Mouse (Mus musculus) forebrain, embryonic 13.5 days (tissue): ENCODE data around the gene Pla2g5. TPM values are rescaled to one million over a fixed set of nuclear protein-coding genes. Genes with fewer than 3 reads are reported as not detected.
"Not testable (repeated sequence)": the region's sequence is repeated elsewhere in the genome, so short reads cannot be mapped to it uniquely, and the experiment has no call there.

Experiments used
- ATAC-seq: fragments of 200-750 bp; cut with Nextera tagmentation; 2 replicates; pipeline ENCODE4 v1.8.0; 2017
- H3K27ac ChIP-seq: fragments of 300-500 bp; sonication (generic); 2 replicates; pipeline ENCODE4 v1.5.1; 2015; ENCODE audit warnings: inconsistent platforms, mild to moderate bottlenecking, moderate library complexity
- H3K27me3 ChIP-seq: fragments of 300-500 bp; sonication (generic); 2 replicates; pipeline ENCODE4 v1.6.1; 2015; ENCODE audit warnings: mild to moderate bottlenecking, inconsistent platforms
- H3K36me3 ChIP-seq: fragments of 300-500 bp; sonication (generic); 2 replicates; pipeline ENCODE4 v1.6.1; 2015; ENCODE audit warnings: mild to moderate bottlenecking, inconsistent platforms; ENCODE audit not compliant: poor library complexity, severe bottlenecking
- H3K4me1 ChIP-seq: fragments of 300-500 bp; sonication (generic); 2 replicates; pipeline ENCODE4 v1.6.1; 2015; ENCODE audit warnings: inconsistent platforms
- H3K4me2 ChIP-seq: fragments of 300-500 bp; sonication (generic); 2 replicates; pipeline ENCODE4 v1.6.1; 2015; ENCODE audit warnings: inconsistent platforms, mild to moderate bottlenecking, moderate library complexity
- H3K4me3 ChIP-seq: fragments of 300-500 bp; sonication (generic); 2 replicates; pipeline ENCODE4 v1.5.1; 2015; ENCODE audit warnings: mild to moderate bottlenecking, inconsistent platforms
- H3K9ac ChIP-seq: fragments of 300-500 bp; sonication (generic); 2 replicates; pipeline ENCODE4 v1.6.1; 2015; ENCODE audit warnings: mild to moderate bottlenecking, inconsistent platforms
- H3K9me3 ChIP-seq: fragments of 300-500 bp; sonication (generic); replicated peaks from 2 replicates; pipeline ENCODE4 v1.6.1; 2016; ENCODE audit warnings: inconsistent platforms
- WGBS: fragments of 180-500 bp; shearing (Covaris S2); methylation state at CpG from one replicate; pipeline ENCODE4 v1.1.7; 2015; 5-methylcytosine and 5-hydroxymethylcytosine counted together
- polyA plus RNA-seq: library from polyadenylated mRNA; unstranded; fragments of >200 nt; fragmentation: Nextera tagmentation; extraction: Ambion mirVana; gene quantifications from 2 replicates; pipeline ENCODE4 v1.2.1, GENCODE M21; 2015

The Pla2g5 gene
- polyA plus RNA-seq, 1 experiment from 2014 or later: 0.26 TPM

- Histone ChIP-seq H3K27me3 (peaks cover 7% of the 10 kb centered on the region; the same call in 1 of the 2 replicates), H3K27ac (no peak overlapping the region), H3K4me1 (no peaks in the 10 kb centered on the region), H3K9me3 (no peaks in the 10 kb centered on the region), H3K36me3 (no peaks in the 10 kb centered on the region), H3K4me3 (no peak overlapping the region), H3K4me2 (no peak overlapping the region), H3K9ac (no peak overlapping the region)
- no peak for ATAC-seq
- 88% methylated on average over 9 of the region's 9 CpGs for WGBS
These were observed 8.1 kb downstream of the Pla2g5 start for GRCm38 (mm10) chr4:138855092-138855632.

GRCm38 (mm10) chr4:138852961-138853360 lies 10.3 kb downstream of the Pla2g5 start:
- WGBS: 69% methylated on average over 6 of the region's 6 CpGs
- Histone ChIP-seq H3K9ac (no peak overlapping the region), H3K9me3 (no peaks in the 10 kb centered on the region), H3K36me3 (no peaks in the 10 kb centered on the region), H3K4me3 (no peak overlapping the region), H3K27me3 (peaks cover 7% of the 10 kb centered on the region; the same call in 1 of the 2 replicates), H3K4me2 (no peak overlapping the region), H3K27ac (no peak overlapping the region), H3K4me1 (no peaks in the 10 kb centered on the region)
- no peak for ATAC-seq

GRCm38 (mm10) chr4:138851463-138851862 lies 11.8 kb downstream of the Pla2g5 start:
- Histone ChIP-seq H3K4me2 (no peak overlapping the region), H3K27me3 (peaks cover 7% of the 10 kb centered on the region; the same call in 1 of the 2 replicates), H3K27ac (no peak overlapping the region), H3K36me3 (no peaks in the 10 kb centered on the region), H3K4me3 (no peak overlapping the region), H3K4me1 (no peaks in the 10 kb centered on the region), H3K9ac (no peak overlapping the region), H3K9me3 (no peaks in the 10 kb centered on the region)
- ATAC-seq: peak; percentile 59; the same call in 1 of the 2 replicates
- 6% methylated on average over 4 of the region's 4 CpGs for WGBS

GRCm38 (mm10) chr4:138841386-138841785 lies 21.9 kb downstream of the Pla2g5 start:
- Histone ChIP-seq H3K4me3 (no peak overlapping the region), H3K27ac (peak overlapping the region; percentile 51; the same call in 1 of the 2 replicates), H3K4me2 (no peak overlapping the region), H3K36me3 (no peaks in the 10 kb centered on the region), H3K4me1 (0 out of 2 replicates have a peak, but pooled peaks cover 14% of the 10 kb centered on the region), H3K27me3 (no peaks in the 10 kb centered on the region), H3K9me3 (peaks cover 23% of the 10 kb centered on the region), H3K9ac (no peak overlapping the region)
- WGBS: 69% methylated on average over 7 of the region's 7 CpGs
- ATAC-seq: peak; percentile 48; the same call in 1 of the 2 replicates

GRCm38 (mm10) chr4:138840726-138841125 lies 22.6 kb downstream of the Pla2g5 start:
- ATAC-seq: no peak
- H3K36me3 ChIP-seq: no peaks in the 10 kb centered on the region
- no peak overlapping the region for H3K4me2 ChIP-seq
- H3K9me3 ChIP-seq: peaks cover 23% of the 10 kb centered on the region
- H3K27ac ChIP-seq: no peak overlapping the region
- H3K4me1 ChIP-seq: 0 out of 2 replicates have a peak, but pooled peaks cover 14% of the 10 kb centered on the region
- 83% methylated on average over 8 of the region's 8 CpGs for WGBS
- H3K4me3 ChIP-seq: no peak overlapping the region
- no peaks in the 10 kb centered on the region for H3K27me3 ChIP-seq
- H3K9ac ChIP-seq: no peak overlapping the region

GRCm38 (mm10) chr4:138839806-138840205 lies 23.5 kb downstream of the Pla2g5 start:
- H3K36me3 ChIP-seq: no peaks in the 10 kb centered on the region
- 60% methylated on average over 6 of the region's 6 CpGs for WGBS
- H3K4me1 ChIP-seq: 0 out of 2 replicates have a peak, but pooled peaks cover 14% of the 10 kb centered on the region
- ATAC-seq: no peak
- no peak overlapping the region for H3K4me3 ChIP-seq
- H3K9me3 ChIP-seq: peaks cover 19% of the 10 kb centered on the region
- no peak overlapping the region for H3K4me2 ChIP-seq
- H3K9ac ChIP-seq: no peak overlapping the region
- H3K27me3 ChIP-seq: no peaks in the 10 kb centered on the region
- H3K27ac ChIP-seq: 0 out of 2 replicates have a peak overlapping the region, but pooled peaks have one; percentile 25

- WGBS: 69% methylated on average over 11 of the region's 11 CpGs
- Histone ChIP-seq H3K27ac (no peak overlapping the region), H3K4me1 (no peaks in the 10 kb centered on the region), H3K9ac (no peak overlapping the region), H3K4me2 (no peak overlapping the region), H3K27me3 (no peaks in the 10 kb centered on the region), H3K36me3 (no peaks in the 10 kb centered on the region), H3K9me3 (peaks cover 11% of the 10 kb centered on the region), H3K4me3 (no peak overlapping the region)
- ATAC-seq: no peak
These were observed 36.1 kb downstream of the Pla2g5 start for GRCm38 (mm10) chr4:138827147-138827546.

GRCm38 (mm10) chr4:138825751-138826567 lies 37.3 kb downstream of the Pla2g5 start:
- peaks cover 13% of the 10 kb centered on the region for H3K9me3 ChIP-seq
- 78% methylated on average over 18 of the region's 18 CpGs for WGBS
- no peaks in the 10 kb centered on the region for H3K27me3 ChIP-seq
- H3K4me2 ChIP-seq: no peak overlapping the region
- ATAC-seq: no peak
- H3K27ac ChIP-seq: no peak overlapping the region
- H3K4me3 ChIP-seq: no peak overlapping the region
- H3K4me1 ChIP-seq: no peaks in the 10 kb centered on the region
- H3K9ac ChIP-seq: no peak overlapping the region
- H3K36me3 ChIP-seq: no peaks in the 10 kb centered on the region

GRCm38 (mm10) chr4:138824660-138825059 lies 38.6 kb downstream of the Pla2g5 start:
- no peak overlapping the region for H3K27ac ChIP-seq
- WGBS: 83% methylated on average over 2 of the region's 2 CpGs
- H3K4me2 ChIP-seq: no peak overlapping the region
- ATAC-seq: no peak
- no peaks in the 10 kb centered on the region for H3K27me3 ChIP-seq
- H3K9ac ChIP-seq: no peak overlapping the region
- no peaks in the 10 kb centered on the region for H3K36me3 ChIP-seq
- no peaks in the 10 kb centered on the region for H3K4me1 ChIP-seq
- no peak overlapping the region for H3K4me3 ChIP-seq
- peaks cover 13% of the 10 kb centered on the region for H3K9me3 ChIP-seq

- ATAC-seq, H3K27me3 ChIP-seq, H3K4me2 ChIP-seq, H3K9ac ChIP-seq, H3K4me1 ChIP-seq, H3K4me3 ChIP-seq, H3K27ac ChIP-seq, H3K36me3 ChIP-seq: not testable (repeated sequence)
- whole genome bisulfite sequencing: 74% methylated on average over 2 of the region's 2 CpGs
- H3K9me3 ChIP-seq: peaks cover 13% of the 10 kb centered on the region
These were observed 39.1 kb downstream of the Pla2g5 start for GRCm38 (mm10) chr4:138824161-138824560.

GRCm38 (mm10) chr4:138821036-138821435 lies 42.2 kb downstream of the Pla2g5 start:
- no peak overlapping the region for H3K4me2 ChIP-seq
- no peaks in the 10 kb centered on the region for H3K36me3 ChIP-seq
- 85% methylated on average over 2 of the region's 2 CpGs for WGBS
- H3K9me3 ChIP-seq: peaks cover 13% of the 10 kb centered on the region
- peaks cover 5% of the 10 kb centered on the region; the same call in 1 of the 2 replicates for H3K4me1 ChIP-seq
- H3K27me3 ChIP-seq: no peaks in the 10 kb centered on the region
- no peak for ATAC-seq
- no peak overlapping the region for H3K27ac ChIP-seq
- no peak overlapping the region for H3K9ac ChIP-seq
- no peak overlapping the region for H3K4me3 ChIP-seq

- Histone ChIP-seq H3K27me3 (no peaks in the 10 kb centered on the region), H3K27ac (no peak overlapping the region), H3K4me1 (peaks cover 5% of the 10 kb centered on the region; the same call in 1 of the 2 replicates), H3K9ac (no peak overlapping the region), H3K9me3 (peaks cover 13% of the 10 kb centered on the region), H3K36me3 (no peaks in the 10 kb centered on the region), H3K4me3 (no peak overlapping the region), H3K4me2 (no peak overlapping the region)
- WGBS: 32% methylated on average over 8 of the region's 8 CpGs
- ATAC-seq: no peak
These were observed 44.2 kb downstream of the Pla2g5 start for GRCm38 (mm10) chr4:138819101-138819500.
